Mouse (Mus musculus): ENCODE results near the gene Rapgef6.

- no peak for TF ChIP-seq CTCF (IDR thresholded peaks at IDR 0.05; ENCODE audit: borderline replicate concordance, control insufficient read depth, extremely low read depth, insufficient read depth, low read length, poor library complexity)
- no peak for TF ChIP-seq POLR2A (IDR thresholded peaks at IDR 0.05; ENCODE audit: control insufficient read depth, extremely low read depth, insufficient read depth, low read length, poor library complexity)
Measured at GRCm38 (mm10) chr11:54698636-54699035, 176.0 kb downstream of the Rapgef6 start.

All from thymus, adult 2 months (tissue).